Mouse (Mus musculus) midbrain, embryonic 15.5 days (tissue): ENCODE data around the gene Slc25a18. TPM values are rescaled to one million over a fixed set of nuclear protein-coding genes. Genes with fewer than 3 reads are reported as not detected.

Experiments used
- ATAC-seq: fragments of 200-750 bp; cut with Nextera tagmentation; replicated peaks from 2 replicates; pipeline ENCODE4 v1.8.0; 2017; ENCODE audit warnings: moderate TSS enrichment
- H3K27ac ChIP-seq: fragments of 300-500 bp; sonication (generic); 2 replicates; pipeline ENCODE4 v1.5.1; 2015; ENCODE audit warnings: mild to moderate bottlenecking, inconsistent platforms
- H3K27me3 ChIP-seq: fragments of 300-500 bp; sonication (generic); replicated peaks from 2 replicates; pipeline ENCODE4 v1.6.1; 2015; ENCODE audit warnings: inconsistent platforms
- H3K36me3 ChIP-seq: fragments of 300-500 bp; sonication (generic); replicated peaks from 2 replicates; pipeline ENCODE4 v1.6.1; 2015; ENCODE audit warnings: inconsistent platforms
- H3K4me1 ChIP-seq: fragments of 300-500 bp; sonication (generic); 2 replicates; pipeline ENCODE4 v1.6.1; 2015; ENCODE audit warnings: inconsistent platforms
- H3K4me2 ChIP-seq: fragments of 300-500 bp; sonication (generic); 2 replicates; pipeline ENCODE4 v1.6.1; 2015; ENCODE audit warnings: inconsistent platforms, mild to moderate bottlenecking, moderate library complexity
- H3K4me3 ChIP-seq: fragments of 300-500 bp; sonication (generic); 2 replicates; pipeline ENCODE4 v1.5.1; 2015; ENCODE audit warnings: mild to moderate bottlenecking, inconsistent platforms
- H3K9ac ChIP-seq: fragments of 300-500 bp; sonication (generic); 2 replicates; pipeline ENCODE4 v1.6.1; 2015; ENCODE audit warnings: mild to moderate bottlenecking, inconsistent platforms
- H3K9me3 ChIP-seq: fragments of 300-500 bp; sonication (generic); 2 replicates; pipeline ENCODE4 v1.6.1; 2016; ENCODE audit warnings: inconsistent platforms
- WGBS: fragments of 180-500 bp; shearing (Covaris S2); methylation state at CpG from one replicate; pipeline ENCODE4 v1.1.7; 2015; ENCODE audit warnings: mixed read lengths; 5-methylcytosine and 5-hydroxymethylcytosine counted together
- polyA plus RNA-seq: library from polyadenylated mRNA; unstranded; fragments of >200 nt; fragmentation: Nextera tagmentation; extraction: Ambion mirVana; gene quantifications from 2 replicates; pipeline ENCODE4 v1.2.1, GENCODE M21; 2015

The Slc25a18 gene
- polyA plus RNA-seq = 9.8 and 12.5 TPM in 2 replicates

- Histone ChIP-seq H3K4me2 (no peak within 1 kb of the TSS), H3K27ac (peak within 1 kb of the TSS; percentile 61), H3K9ac (no peak within 1 kb of the TSS), H3K4me3 (no peak within 1 kb of the TSS), H3K36me3 (no peaks in the 10 kb centered on the region), H3K27me3 (no peaks in the 10 kb centered on the region), H3K4me1 (peaks cover 14% of the 10 kb centered on the region), H3K9me3 (no peaks in the 10 kb centered on the region)
- peak; percentile 79 for ATAC-seq
- whole genome bisulfite sequencing = 14% methylated on average over 5 of the region's 5 CpGs
Observed at GRCm38 (mm10) chr6:120773149-120773628, at the start of gene Slc25a18. Gene Slc25a18 (plus strand): TSS chr6:120773578.

GRCm38 (mm10) chr6:120725986-120726385, 47.4 kb upstream of the Slc25a18 start:
- no peaks in the 10 kb centered on the region for H3K9me3 ChIP-seq
- ATAC-seq = no peak
- 69% methylated on average over 2 of the region's 2 CpGs for WGBS

GRCm38 (mm10) chr6:120736011-120736410, 37.4 kb upstream of the Slc25a18 start:
- Histone ChIP-seq H3K9ac (no peak overlapping the region), H3K4me1 (no peaks in the 10 kb centered on the region), H3K4me2 (no peak overlapping the region), H3K4me3 (no peak overlapping the region), H3K9me3 (no peaks in the 10 kb centered on the region), H3K36me3 (no peaks in the 10 kb centered on the region), H3K27ac (no peak overlapping the region), H3K27me3 (no peaks in the 10 kb centered on the region)
- WGBS = 84% methylated on average over 3 of the region's 3 CpGs
- ATAC-seq = no peak

More at GRCm38 (mm10) chr6:120725986-120726385, 47.4 kb upstream of the Slc25a18 start:
- Histone ChIP-seq H3K4me1 (no peaks in the 10 kb centered on the region), H3K9ac (no peak overlapping the region), H3K36me3 (no peaks in the 10 kb centered on the region), H3K27ac (no peak overlapping the region), H3K27me3 (no peaks in the 10 kb centered on the region), H3K4me3 (no peak overlapping the region), H3K4me2 (no peak overlapping the region)

GRCm38 (mm10) chr6:120736566-120736965, 36.8 kb upstream of the Slc25a18 start:
- H3K4me3 ChIP-seq = no peak overlapping the region
- no peaks in the 10 kb centered on the region for H3K36me3 ChIP-seq
- no peak overlapping the region for H3K27ac ChIP-seq
- ATAC-seq = peak; percentile 94
- no peaks in the 10 kb centered on the region for H3K27me3 ChIP-seq
- H3K4me1 ChIP-seq = no peaks in the 10 kb centered on the region
- no peaks in the 10 kb centered on the region for H3K9me3 ChIP-seq
- WGBS = 80% methylated on average over 3 of the region's 3 CpGs
- H3K9ac ChIP-seq = no peak overlapping the region
- H3K4me2 ChIP-seq = no peak overlapping the region

- no peak overlapping the region for H3K27ac ChIP-seq
- ATAC-seq = no peak
Observed at GRCm38 (mm10) chr6:120743130-120743529, 30.2 kb upstream of the Slc25a18 start.

GRCm38 (mm10) chr6:120744266-120744665, 29.1 kb upstream of the Slc25a18 start:
- H3K9ac ChIP-seq = no peak overlapping the region
- ATAC-seq = no peak
- H3K27ac ChIP-seq = no peak overlapping the region
- H3K4me3 ChIP-seq = no peak overlapping the region
- H3K9me3 ChIP-seq = no peaks in the 10 kb centered on the region
- no peak overlapping the region for H3K4me2 ChIP-seq
- H3K27me3 ChIP-seq = no peaks in the 10 kb centered on the region
- 92% methylated on average over 7 of the region's 7 CpGs for WGBS
- no peaks in the 10 kb centered on the region for H3K4me1 ChIP-seq
- H3K36me3 ChIP-seq = no peaks in the 10 kb centered on the region

More at GRCm38 (mm10) chr6:120743130-120743529, 30.2 kb upstream of the Slc25a18 start:
- H3K9me3 ChIP-seq = no peaks in the 10 kb centered on the region
- WGBS = 86% methylated on average over 2 of the region's 2 CpGs
- H3K27me3 ChIP-seq = no peaks in the 10 kb centered on the region
- no peak overlapping the region for H3K4me3 ChIP-seq
- no peak overlapping the region for H3K9ac ChIP-seq
- H3K36me3 ChIP-seq = no peaks in the 10 kb centered on the region
- no peak overlapping the region for H3K4me2 ChIP-seq
- H3K4me1 ChIP-seq = no peaks in the 10 kb centered on the region

- 95% methylated on average over 2 of the region's 2 CpGs for WGBS
- Histone ChIP-seq H3K9me3 (no peaks in the 10 kb centered on the region), H3K27ac (no peak overlapping the region), H3K4me1 (no peaks in the 10 kb centered on the region), H3K9ac (no peak overlapping the region), H3K4me2 (no peak overlapping the region), H3K27me3 (no peaks in the 10 kb centered on the region), H3K4me3 (no peak overlapping the region), H3K36me3 (no peaks in the 10 kb centered on the region)
- no peak for ATAC-seq
Observed at GRCm38 (mm10) chr6:120746416-120746815, 27.0 kb upstream of the Slc25a18 start.

GRCm38 (mm10) chr6:120761151-120761550, 12.2 kb upstream of the Slc25a18 start:
- ATAC-seq = no peak
- Histone ChIP-seq H3K4me3 (no peak overlapping the region), H3K36me3 (peaks cover 15% of the 10 kb centered on the region), H3K9me3 (no peaks in the 10 kb centered on the region), H3K27ac (no peak overlapping the region), H3K9ac (no peak overlapping the region), H3K27me3 (no peaks in the 10 kb centered on the region), H3K4me1 (no peaks in the 10 kb centered on the region), H3K4me2 (no peak overlapping the region)
- 93% methylated on average over 2 of the region's 2 CpGs for WGBS

- Histone ChIP-seq H3K27me3 (no peaks in the 10 kb centered on the region), H3K9me3 (no peaks in the 10 kb centered on the region), H3K27ac (no peak overlapping the region), H3K4me3 (no peak overlapping the region), H3K9ac (no peak overlapping the region), H3K4me1 (peaks cover 14% of the 10 kb centered on the region), H3K36me3 (no peaks in the 10 kb centered on the region), H3K4me2 (no peak overlapping the region)
- no peak for ATAC-seq
- WGBS = 97% methylated on average over 1 of the region's 1 CpGs
Observed at GRCm38 (mm10) chr6:120769972-120770371, 3.4 kb upstream of the Slc25a18 start.

- Histone ChIP-seq H3K9ac (no peak overlapping the region), H3K27me3 (no peaks in the 10 kb centered on the region), H3K4me1 (peaks cover 14% of the 10 kb centered on the region), H3K4me3 (no peak overlapping the region), H3K4me2 (no peak overlapping the region), H3K9me3 (no peaks in the 10 kb centered on the region), H3K36me3 (no peaks in the 10 kb centered on the region), H3K27ac (no peak overlapping the region)
- 83% methylated on average over 1 of the region's 1 CpGs for WGBS
- no peak for ATAC-seq
Observed at GRCm38 (mm10) chr6:120771366-120771765, 2.0 kb upstream of the Slc25a18 start.

- Histone ChIP-seq H3K27ac (no peak overlapping the region), H3K4me1 (peaks cover 14% of the 10 kb centered on the region), H3K36me3 (no peaks in the 10 kb centered on the region), H3K27me3 (no peaks in the 10 kb centered on the region), H3K4me3 (no peak overlapping the region), H3K4me2 (no peak overlapping the region), H3K9ac (no peak overlapping the region), H3K9me3 (no peaks in the 10 kb centered on the region)
- no peak for ATAC-seq
Observed at GRCm38 (mm10) chr6:120772025-120772424, 1.4 kb upstream of the Slc25a18 start.

GRCm38 (mm10) chr6:120773763-120774162, 385 bp downstream of the Slc25a18 start:
- Histone ChIP-seq H3K27ac (peak overlapping the region; percentile 61), H3K36me3 (no peaks in the 10 kb centered on the region), H3K4me1 (peaks cover 14% of the 10 kb centered on the region), H3K27me3 (no peaks in the 10 kb centered on the region), H3K9me3 (no peaks in the 10 kb centered on the region), H3K4me3 (no peak overlapping the region), H3K4me2 (no peak overlapping the region), H3K9ac (no peak overlapping the region)
- ATAC-seq = 0 out of 2 replicates have a peak, but pooled peaks have one; percentile 40
- WGBS = 42% methylated on average over 6 of the region's 6 CpGs

GRCm38 (mm10) chr6:120776286-120776685, 2.9 kb downstream of the Slc25a18 start:
- WGBS = 75% methylated on average over 3 of the region's 3 CpGs
- Histone ChIP-seq H3K4me1 (peaks cover 14% of the 10 kb centered on the region), H3K9me3 (no peaks in the 10 kb centered on the region), H3K4me3 (no peak overlapping the region), H3K27me3 (no peaks in the 10 kb centered on the region), H3K4me2 (no peak overlapping the region), H3K9ac (no peak overlapping the region), H3K36me3 (no peaks in the 10 kb centered on the region), H3K27ac (no peak overlapping the region)
- no peak for ATAC-seq
